8 mouse cellular contexts compared by ENCODE assay signal in genomic region chr2:10276194-10276593, GRCm38 (mm10).
A peak's percentile ranks its signal among the peaks of the same experiment; 100 is the strongest.
DNase-seq lines count a peak whose midpoint lies in the region; ATAC-seq lines count a peak whose summit lies in the region.

No protein-coding gene starts in this region.

- peak; percentile 98 for DNase-seq in heart, adult 11 months
- peak; percentile 49 to 56 for DNase-seq in frontal cortex, postnatal 10 days (ENCODE audit: low spot score in 2 of 2)
- DNase-seq in layer of hippocampus, adult 9-10 months (ENCODE audit: low spot score), result peak; percentile 20
- DNase-seq in right cerebral cortex, adult 18-20 months, result peak; percentile 57
- no peak for DNase-seq in T-cell, adult 2 months (ENCODE audit: low spot score)

- no peak overlapping the region for H3K27ac ChIP-seq in heart, embryonic 11.5 days (ENCODE audit: low read depth, low read length)
- no peak overlapping the region for H3K27ac ChIP-seq in hindbrain, embryonic 13.5 days
- no peak overlapping the region for H3K27ac ChIP-seq in lung, embryonic 16.5 days (ENCODE audit: low read length)

- H3K36me3 ChIP-seq in heart, embryonic 11.5 days (ENCODE audit: control insufficient read depth, insufficient read depth, low read length), result no peaks in the 10 kb centered on the region
- H3K36me3 ChIP-seq in hindbrain, embryonic 13.5 days, result no peaks in the 10 kb centered on the region
- H3K36me3 ChIP-seq in lung, embryonic 16.5 days (ENCODE audit: control insufficient read depth, insufficient read depth, low read length), result no peaks in the 10 kb centered on the region

- H3K9ac ChIP-seq in heart, embryonic 11.5 days (ENCODE audit: low read depth, low read length), result no peak overlapping the region
- H3K9ac ChIP-seq in hindbrain, embryonic 13.5 days, result no peak overlapping the region
- no peak overlapping the region for H3K9ac ChIP-seq in lung, embryonic 16.5 days (ENCODE audit: low read length)

- WGBS in heart, embryonic 11.5 days (ENCODE audit: insufficient replicate concordance), result 42% methylated on average over 2 of the region's 2 CpGs
- 38% methylated on average over 2 of the region's 2 CpGs for WGBS in hindbrain, embryonic 13.5 days
- 28% methylated on average over 2 of the region's 2 CpGs for WGBS in lung, embryonic 16.5 days

- no peaks in the 10 kb centered on the region for H3K9me3 ChIP-seq in heart, embryonic 11.5 days (replicated peaks; ENCODE audit: control insufficient read depth, low read length)
- no peaks in the 10 kb centered on the region for H3K9me3 ChIP-seq in hindbrain, embryonic 13.5 days
- H3K9me3 ChIP-seq in lung, embryonic 16.5 days (ENCODE audit: control insufficient read depth, low read length), result no peaks in the 10 kb centered on the region

- no peaks in the 10 kb centered on the region for H3K27me3 ChIP-seq in heart, embryonic 11.5 days (ENCODE audit: control insufficient read depth, insufficient read depth, low read length)
- H3K27me3 ChIP-seq in hindbrain, embryonic 13.5 days, result no peaks in the 10 kb centered on the region
- H3K27me3 ChIP-seq in lung, embryonic 16.5 days (ENCODE audit: control insufficient read depth, insufficient read depth, low read depth, low read length), result no peaks in the 10 kb centered on the region

- no peak; the same call in 1 of the 2 replicates for ATAC-seq in heart, embryonic 11.5 days (replicated peaks; ENCODE audit: insufficient number of reproducible peaks, low FRiP score, low TSS enrichment)
- ATAC-seq in hindbrain, embryonic 13.5 days (ENCODE audit: low FRiP score), result peak; percentile 95
- peak; percentile 75 for ATAC-seq in lung, embryonic 16.5 days (ENCODE audit: low read depth)

- no peaks in the 10 kb centered on the region for H3K4me1 ChIP-seq in heart, embryonic 11.5 days (ENCODE audit: control insufficient read depth, insufficient read depth, low read length)
- peaks cover 9% of the 10 kb centered on the region for H3K4me1 ChIP-seq in hindbrain, embryonic 13.5 days (replicated peaks)
- no peaks in the 10 kb centered on the region for H3K4me1 ChIP-seq in lung, embryonic 16.5 days (replicated peaks; ENCODE audit: control insufficient read depth, insufficient read depth, low read length)

- H3K4me2 ChIP-seq in heart, embryonic 11.5 days, result no peak overlapping the region
- H3K4me2 ChIP-seq in hindbrain, embryonic 13.5 days, result no peak overlapping the region
- H3K4me2 ChIP-seq in lung, embryonic 16.5 days (ENCODE audit: low read depth, low read length), result no peak overlapping the region

- no peak overlapping the region for H3K4me3 ChIP-seq in heart, embryonic 11.5 days (ENCODE audit: low read depth, low read length)
- H3K4me3 ChIP-seq in hindbrain, embryonic 13.5 days, result no peak overlapping the region
- H3K4me3 ChIP-seq in lung, embryonic 16.5 days (ENCODE audit: low read length), result no peak overlapping the region
